Mouse (Mus musculus) MN1 (cell line): ENCODE results near the gene Ptprj.
A peak's percentile ranks its signal among the peaks of the same experiment; 100 is the strongest.

Source experiments
- DNase-seq: peaks from one replicate; pipeline ENCODE4 v3.0.0-alpha.2; 2016; ENCODE audit warnings: low spot score

Gene Ptprj

GRCm38 (mm10) chr2:90580236-90581005 lies at the start of gene Ptprj:
Ptprj (minus strand) TSS chr2:90580647.
- DNase-seq: peak; percentile 74

GRCm38 (mm10) chr2:90629552-90629951 lies 49.1 kb upstream of the Ptprj start:
- no peak for DNase-seq

- DNase-seq: no peak
Observed at GRCm38 (mm10) chr2:90628261-90628660, 47.8 kb upstream of the Ptprj start.

GRCm38 (mm10) chr2:90624920-90625319 lies 44.5 kb upstream of the Ptprj start:
- DNase-seq: peak; percentile 80

GRCm38 (mm10) chr2:90624339-90624738 lies 43.9 kb upstream of the Ptprj start:
- DNase-seq: peak; percentile 64

- peak; percentile 61 for DNase-seq
Observed at GRCm38 (mm10) chr2:90620815-90621214, 40.4 kb upstream of the Ptprj start.

- DNase-seq: peak; percentile 54
Observed at GRCm38 (mm10) chr2:90619648-90620047, 39.2 kb upstream of the Ptprj start.

GRCm38 (mm10) chr2:90614651-90615171 lies 34.3 kb upstream of the Ptprj start:
- no peak for DNase-seq

- no peak for DNase-seq
Observed at GRCm38 (mm10) chr2:90613591-90613990, 33.1 kb upstream of the Ptprj start.

- no peak for DNase-seq
Observed at GRCm38 (mm10) chr2:90613006-90613405, 32.6 kb upstream of the Ptprj start.

GRCm38 (mm10) chr2:90611959-90612571 lies 31.6 kb upstream of the Ptprj start:
- DNase-seq: peak; percentile 83

- no peak for DNase-seq
Observed at GRCm38 (mm10) chr2:90601056-90601455, 20.6 kb upstream of the Ptprj start.

GRCm38 (mm10) chr2:90588141-90588540 lies 7.7 kb upstream of the Ptprj start:
- no peak for DNase-seq

GRCm38 (mm10) chr2:90584506-90584905 lies 4.1 kb upstream of the Ptprj start:
- DNase-seq: no peak

- peak; percentile 37 for DNase-seq
Observed at GRCm38 (mm10) chr2:90583628-90584131, 3.2 kb upstream of the Ptprj start.

GRCm38 (mm10) chr2:90582814-90583213 lies 2.4 kb upstream of the Ptprj start:
- no peak for DNase-seq

- no peak for DNase-seq
Observed at GRCm38 (mm10) chr2:90582311-90582710, 1.9 kb upstream of the Ptprj start.

GRCm38 (mm10) chr2:90581796-90582125 lies 1.3 kb upstream of the Ptprj start:
- DNase-seq: no peak

GRCm38 (mm10) chr2:90581006-90581795 lies 754 bp upstream of the Ptprj start:
- peak; percentile 56 for DNase-seq

- DNase-seq: peak; percentile 84
Observed at GRCm38 (mm10) chr2:90579728-90580235, 665 bp downstream of the Ptprj start.

- peak; percentile 47 for DNase-seq
Observed at GRCm38 (mm10) chr2:90579038-90579727, 1.3 kb downstream of the Ptprj start.
